Mouse (Mus musculus) stomach, postnatal 0 days (tissue): Measurements from ENCODE around the gene Tmeff2.

Experiments used
- CTCF ChIP-seq: IDR thresholded peaks from 2 replicates; pipeline ENCODE4 v1.5.1; 2016; ENCODE audit warnings: antibody characterized with exemption, low read depth, mild to moderate bottlenecking, moderate library complexity
- EP300 ChIP-seq: optimal IDR thresholded peaks from 2 replicates; pipeline ENCODE3; 2016; ENCODE audit warnings: antibody characterized with exemption

DNA sequence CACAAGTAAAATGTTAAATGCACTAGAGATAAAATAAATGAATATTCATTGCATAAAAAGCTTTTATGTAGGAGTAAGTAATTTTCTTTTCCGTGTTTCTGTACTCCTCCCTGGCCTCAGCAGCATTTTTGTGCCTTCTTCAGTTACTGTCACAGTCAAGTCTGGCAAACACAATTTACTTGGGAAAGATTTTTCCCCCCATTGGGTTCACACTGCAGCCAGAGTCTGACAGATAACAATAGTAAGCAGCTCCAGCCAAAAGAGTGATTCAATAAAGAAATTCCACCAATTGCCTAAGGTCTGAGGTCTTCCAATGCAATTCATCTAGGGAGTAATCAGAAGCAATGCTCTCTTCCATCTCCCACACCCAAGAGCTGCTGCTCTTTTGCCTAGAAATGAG is 48.1 kb downstream of the Tmeff2 start:
- TF ChIP-seq CTCF (no peak), EP300 (no peak)
